Mouse (Mus musculus) right cerebral cortex, postnatal 14 days (tissue): ENCODE measurements around the gene Olfr640.

Experiments used
- DNase-seq: peaks from one replicate; pipeline ENCODE4 v3.0.0; 2022

The Olfr640 gene

GRCm38 (mm10) chr7:104025473-104025872 lies at the start of gene Olfr640:
Gene Olfr640, minus strand, starts transcription at chr7:104025573.
- DNase-seq: no peak

- no peak for DNase-seq
Measured at GRCm38 (mm10) chr7:104071769-104072168, 46.4 kb upstream of the Olfr640 start, which contains the start of gene Olfr644. Gene Olfr644, minus strand, starts transcription at chr7:104071869.

- no peak for DNase-seq
Measured at GRCm38 (mm10) chr7:104061345-104061744, 36.0 kb upstream of the Olfr640 start, which contains the start of gene 4930516K23Rik. Gene 4930516K23Rik, minus strand, starts transcription at chr7:104061445.

- no peak for DNase-seq
Measured at GRCm38 (mm10) chr7:104059215-104059614, 33.8 kb upstream of the Olfr640 start.

- no peak for DNase-seq
Measured at GRCm38 (mm10) chr7:104052566-104052965, 27.2 kb upstream of the Olfr640 start, which contains the start of gene Olfr642. Gene Olfr642, minus strand, starts transcription at chr7:104052666.

GRCm38 (mm10) chr7:104050745-104051144 lies 25.4 kb upstream of the Olfr640 start:
- DNase-seq: no peak

- DNase-seq: no peak
Measured at GRCm38 (mm10) chr7:104035145-104035544, 9.8 kb upstream of the Olfr640 start, which contains the start of gene Olfr641. Gene Olfr641, plus strand, starts transcription at chr7:104035445.

- no peak for DNase-seq
Measured at GRCm38 (mm10) chr7:104026978-104027377, 1.6 kb upstream of the Olfr640 start.

GRCm38 (mm10) chr7:104021651-104022050 lies 3.7 kb downstream of the Olfr640 start:
- DNase-seq: no peak

- no peak for DNase-seq
Measured at GRCm38 (mm10) chr7:104018953-104019352, 6.4 kb downstream of the Olfr640 start.

- no peak for DNase-seq
Measured at GRCm38 (mm10) chr7:104017203-104017602, 8.2 kb downstream of the Olfr640 start, which contains the start of gene Olfr639. Gene Olfr639, minus strand, starts transcription at chr7:104017303.

GRCm38 (mm10) chr7:103999124-103999523 lies 26.2 kb downstream of the Olfr640 start:
- no peak for DNase-seq

GRCm38 (mm10) chr7:103998446-103998845 lies 26.9 kb downstream of the Olfr640 start, which contains the start of gene Olfr638:
Gene Olfr638, plus strand, starts transcription at chr7:103998746.
- DNase-seq: no peak

- no peak for DNase-seq
Measured at GRCm38 (mm10) chr7:103971782-103972181, 53.6 kb downstream of the Olfr640 start.

- DNase-seq: no peak
Measured at GRCm38 (mm10) chr7:103970852-103971251, 54.5 kb downstream of the Olfr640 start, which contains the start of gene Olfr635. Gene Olfr635, plus strand, starts transcription at chr7:103971152.
